Mouse (Mus musculus): ENCODE results near the gene Foxd1. TPM values are rescaled to one million over a fixed set of nuclear protein-coding genes. Genes with fewer than 3 reads are reported as not detected.

Gene Foxd1
- polyA plus RNA-seq, 1 experiment from 2014 or later: 4.4 TPM

GRCm38 (mm10) chr13:98383911-98384498 lies 30.0 kb downstream of the Foxd1 start:
- 93% methylated on average over 16 of the region's 16 CpGs for whole genome bisulfite sequencing
- DNase-seq (ENCODE audit: low spot score) (no peak), ATAC-seq (replicated peaks; ENCODE audit: low FRiP score) (no peak)
- H3K4me2 ChIP-seq (ENCODE audit: low read depth, low read length, severe bottlenecking): no peak overlapping the region
- no peaks in the 10 kb centered on the region for H3K9me3 ChIP-seq (ENCODE audit: control insufficient read depth, low read length)
- H3K9ac ChIP-seq (ENCODE audit: low read length): no peak overlapping the region
- no peak overlapping the region for H3K4me3 ChIP-seq (ENCODE audit: low read depth, low read length)
- H3K36me3 ChIP-seq (ENCODE audit: control insufficient read depth, insufficient read depth, low read length): no peaks in the 10 kb centered on the region
- no peaks in the 10 kb centered on the region for H3K4me1 ChIP-seq (replicated peaks; ENCODE audit: control insufficient read depth, insufficient read depth, low read length)
- no peak overlapping the region for H3K27ac ChIP-seq (ENCODE audit: low read depth, low read length)
- peaks cover 7% of the 10 kb centered on the region for H3K27me3 ChIP-seq (ENCODE audit: control insufficient read depth, insufficient read depth, low read length)

- peaks cover 24% of the 10 kb centered on the region for H3K27me3 ChIP-seq (ENCODE audit: control insufficient read depth, insufficient read depth, low read length)
- ATAC-seq (replicated peaks; ENCODE audit: low FRiP score): no peak
- WGBS: 68% methylated on average over 2 of the region's 2 CpGs
Measured at GRCm38 (mm10) chr13:98385877-98386276, 31.8 kb downstream of the Foxd1 start.

GRCm38 (mm10) chr13:98389092-98389491 lies 35.0 kb downstream of the Foxd1 start:
- Histone ChIP-seq H3K4me2 (ENCODE audit: low read depth, low read length, severe bottlenecking) (no peak overlapping the region), H3K27ac (ENCODE audit: low read depth, low read length) (no peak overlapping the region), H3K36me3 (ENCODE audit: control insufficient read depth, insufficient read depth, low read length) (no peaks in the 10 kb centered on the region), H3K9me3 (ENCODE audit: control insufficient read depth, low read length) (no peaks in the 10 kb centered on the region), H3K4me3 (ENCODE audit: low read depth, low read length) (no peak overlapping the region), H3K4me1 (replicated peaks; ENCODE audit: control insufficient read depth, insufficient read depth, low read length) (peaks cover 7% of the 10 kb centered on the region; the same call in 1 of the 2 replicates), H3K27me3 (ENCODE audit: control insufficient read depth, insufficient read depth, low read length) (peaks cover 49% of the 10 kb centered on the region), H3K9ac (ENCODE audit: low read length) (no peak overlapping the region)
- ATAC-seq (replicated peaks; ENCODE audit: low FRiP score) (no peak), DNase-seq (ENCODE audit: low spot score) (no peak)
- WGBS: 58% methylated on average over 1 of the region's 1 CpGs

More at GRCm38 (mm10) chr13:98385877-98386276, 31.8 kb downstream of the Foxd1 start:
- H3K36me3 ChIP-seq (ENCODE audit: control insufficient read depth, insufficient read depth, low read length): no peaks in the 10 kb centered on the region
- H3K4me2 ChIP-seq (ENCODE audit: low read depth, low read length, severe bottlenecking): no peak overlapping the region
- H3K9ac ChIP-seq (ENCODE audit: low read length): no peak overlapping the region
- DNase-seq (ENCODE audit: low spot score): no peak
- peaks cover 3% of the 10 kb centered on the region; the same call in 1 of the 2 replicates for H3K4me1 ChIP-seq (replicated peaks; ENCODE audit: control insufficient read depth, insufficient read depth, low read length)
- no peak overlapping the region for H3K4me3 ChIP-seq (ENCODE audit: low read depth, low read length)
- no peak overlapping the region for H3K27ac ChIP-seq (ENCODE audit: low read depth, low read length)
- H3K9me3 ChIP-seq (ENCODE audit: control insufficient read depth, low read length): no peaks in the 10 kb centered on the region

GRCm38 (mm10) chr13:98390363-98390762 lies 36.3 kb downstream of the Foxd1 start:
- 9% methylated on average over 6 of the region's 6 CpGs for WGBS
- no peaks in the 10 kb centered on the region for H3K9me3 ChIP-seq (ENCODE audit: control insufficient read depth, low read length)
- H3K36me3 ChIP-seq (ENCODE audit: control insufficient read depth, insufficient read depth, low read length): no peaks in the 10 kb centered on the region
- ATAC-seq (replicated peaks; ENCODE audit: low FRiP score): no peak
- DNase-seq (ENCODE audit: low spot score): no peak
- no peak overlapping the region; the same call in 1 of the 2 replicates for H3K9ac ChIP-seq (ENCODE audit: low read length)
- H3K4me2 ChIP-seq (ENCODE audit: low read depth, low read length, severe bottlenecking): peak overlapping the region; percentile 73
- H3K27me3 ChIP-seq (ENCODE audit: control insufficient read depth, insufficient read depth, low read length): peaks cover 50% of the 10 kb centered on the region
- no peak overlapping the region for H3K27ac ChIP-seq (ENCODE audit: low read depth, low read length)
- peak overlapping the region; percentile 36; the same call in 1 of the 2 replicates for H3K4me3 ChIP-seq (ENCODE audit: low read depth, low read length)
- peaks cover 7% of the 10 kb centered on the region; the same call in 1 of the 2 replicates for H3K4me1 ChIP-seq (replicated peaks; ENCODE audit: control insufficient read depth, insufficient read depth, low read length)

- H3K9ac ChIP-seq (ENCODE audit: low read length): peak overlapping the region; percentile 45; the same call in 1 of the 2 replicates
- DNase-seq (ENCODE audit: low spot score): peak; percentile 78
- peak; percentile 39; the same call in 1 of the 2 replicates for ATAC-seq (replicated peaks; ENCODE audit: low FRiP score)
- no peak overlapping the region for H3K27ac ChIP-seq (ENCODE audit: low read depth, low read length)
- no peaks in the 10 kb centered on the region for H3K9me3 ChIP-seq (ENCODE audit: control insufficient read depth, low read length)
- H3K36me3 ChIP-seq (ENCODE audit: control insufficient read depth, insufficient read depth, low read length): no peaks in the 10 kb centered on the region
- under 1% methylated on average over 68 of the region's 68 CpGs for WGBS
- H3K4me1 ChIP-seq (replicated peaks; ENCODE audit: control insufficient read depth, insufficient read depth, low read length): peaks cover 7% of the 10 kb centered on the region; the same call in 1 of the 2 replicates
- H3K27me3 ChIP-seq (ENCODE audit: control insufficient read depth, insufficient read depth, low read length): peaks cover 50% of the 10 kb centered on the region
- H3K4me3 ChIP-seq (ENCODE audit: low read depth, low read length): peak overlapping the region; percentile 36
- H3K4me2 ChIP-seq (ENCODE audit: low read depth, low read length, severe bottlenecking): peak overlapping the region; percentile 73
Measured at GRCm38 (mm10) chr13:98390771-98391634, 37.0 kb downstream of the Foxd1 start.

- H3K27me3 ChIP-seq (ENCODE audit: control insufficient read depth, insufficient read depth, low read length): peaks cover 50% of the 10 kb centered on the region
- no peak overlapping the region for H3K9ac ChIP-seq (ENCODE audit: low read length)
- no peak for DNase-seq (ENCODE audit: low spot score)
- ATAC-seq (replicated peaks; ENCODE audit: low FRiP score): no peak
- H3K36me3 ChIP-seq (ENCODE audit: control insufficient read depth, insufficient read depth, low read length): no peaks in the 10 kb centered on the region
- peak overlapping the region; percentile 73; the same call in 1 of the 2 replicates for H3K4me2 ChIP-seq (ENCODE audit: low read depth, low read length, severe bottlenecking)
- H3K4me1 ChIP-seq (replicated peaks; ENCODE audit: control insufficient read depth, insufficient read depth, low read length): peaks cover 7% of the 10 kb centered on the region; the same call in 1 of the 2 replicates
- H3K27ac ChIP-seq (ENCODE audit: low read depth, low read length): no peak overlapping the region
- WGBS: 2% methylated on average over 4 of the region's 4 CpGs
- peak overlapping the region; percentile 36; the same call in 1 of the 2 replicates for H3K4me3 ChIP-seq (ENCODE audit: low read depth, low read length)
- no peaks in the 10 kb centered on the region for H3K9me3 ChIP-seq (ENCODE audit: control insufficient read depth, low read length)
Measured at GRCm38 (mm10) chr13:98391635-98391990, 37.6 kb downstream of the Foxd1 start.

GRCm38 (mm10) chr13:98392031-98392430 lies 38.0 kb downstream of the Foxd1 start:
- DNase-seq (ENCODE audit: low spot score) (no peak), ATAC-seq (replicated peaks; ENCODE audit: low FRiP score) (no peak)
- H3K9ac ChIP-seq (ENCODE audit: low read length): no peak overlapping the region
- peaks cover 7% of the 10 kb centered on the region; the same call in 1 of the 2 replicates for H3K4me1 ChIP-seq (replicated peaks; ENCODE audit: control insufficient read depth, insufficient read depth, low read length)
- H3K27ac ChIP-seq (ENCODE audit: low read depth, low read length): no peak overlapping the region
- no peaks in the 10 kb centered on the region for H3K36me3 ChIP-seq (ENCODE audit: control insufficient read depth, insufficient read depth, low read length)
- no peaks in the 10 kb centered on the region for H3K9me3 ChIP-seq (ENCODE audit: control insufficient read depth, low read length)
- WGBS: 24% methylated on average over 6 of the region's 6 CpGs
- H3K4me2 ChIP-seq (ENCODE audit: low read depth, low read length, severe bottlenecking): no peak overlapping the region
- H3K27me3 ChIP-seq (ENCODE audit: control insufficient read depth, insufficient read depth, low read length): peaks cover 50% of the 10 kb centered on the region
- H3K4me3 ChIP-seq (ENCODE audit: low read depth, low read length): no peak overlapping the region

- no peak overlapping the region for H3K9ac ChIP-seq (ENCODE audit: low read length)
- no peak for DNase-seq (ENCODE audit: low spot score)
- no peaks in the 10 kb centered on the region for H3K36me3 ChIP-seq (ENCODE audit: control insufficient read depth, insufficient read depth, low read length)
- 38% methylated on average over 10 of the region's 10 CpGs for WGBS
- H3K27me3 ChIP-seq (ENCODE audit: control insufficient read depth, insufficient read depth, low read length): peaks cover 47% of the 10 kb centered on the region
- no peak overlapping the region for H3K27ac ChIP-seq (ENCODE audit: low read depth, low read length)
- H3K4me1 ChIP-seq (replicated peaks; ENCODE audit: control insufficient read depth, insufficient read depth, low read length): peaks cover 7% of the 10 kb centered on the region; the same call in 1 of the 2 replicates
- no peak overlapping the region for H3K4me3 ChIP-seq (ENCODE audit: low read depth, low read length)
- no peaks in the 10 kb centered on the region for H3K9me3 ChIP-seq (ENCODE audit: control insufficient read depth, low read length)
- ATAC-seq (replicated peaks; ENCODE audit: low FRiP score): no peak
- H3K4me2 ChIP-seq (ENCODE audit: low read depth, low read length, severe bottlenecking): no peak overlapping the region
Measured at GRCm38 (mm10) chr13:98393356-98394070, 39.5 kb downstream of the Foxd1 start.

Data from forebrain, embryonic 11.5 days (tissue).